Mouse (Mus musculus): Measurements from ENCODE around the gene Wdr46.
A peak's percentile ranks its signal among the peaks of the same experiment; 100 is the strongest.

Wdr46 gene

DNA sequence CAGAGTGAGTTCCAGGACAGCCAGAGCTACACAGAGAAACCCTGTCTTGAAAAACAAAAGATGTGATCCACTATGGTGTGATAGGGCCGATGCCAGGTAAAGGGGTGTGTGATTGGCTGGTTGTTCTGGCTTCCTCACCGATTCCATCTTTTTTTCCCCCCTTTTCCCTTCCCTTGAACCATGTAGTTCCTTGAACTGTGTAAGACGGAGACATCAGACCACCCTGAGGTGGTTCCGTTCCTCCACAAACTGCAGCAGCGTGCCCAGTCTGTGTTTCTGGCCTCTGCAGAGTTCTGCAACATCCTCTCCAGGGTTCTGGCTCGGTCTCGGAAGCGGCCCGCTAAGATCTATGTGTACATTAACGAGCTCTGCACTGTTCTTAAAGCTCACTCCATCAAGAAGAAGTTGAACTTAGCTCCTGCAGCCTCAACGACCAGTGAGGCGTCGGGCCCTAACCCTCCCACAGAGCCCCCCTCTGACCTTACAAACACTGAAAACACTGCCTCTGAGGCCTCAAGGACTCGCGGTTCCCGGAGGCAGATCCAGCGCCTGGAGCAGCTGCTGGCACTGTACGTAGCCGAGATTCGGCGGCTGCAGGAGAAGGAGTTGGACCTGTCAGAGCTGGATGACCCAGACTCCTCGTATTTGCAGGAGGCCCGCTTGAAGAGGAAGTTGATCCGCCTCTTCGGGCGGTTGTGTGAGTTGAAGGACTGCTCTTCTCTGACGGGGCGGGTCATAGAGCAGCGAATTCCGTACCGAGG lies 29.2 kb upstream of the Wdr46 start:
- ATAC-seq (ENCODE audit: low TSS enrichment) = no peak

DNA sequence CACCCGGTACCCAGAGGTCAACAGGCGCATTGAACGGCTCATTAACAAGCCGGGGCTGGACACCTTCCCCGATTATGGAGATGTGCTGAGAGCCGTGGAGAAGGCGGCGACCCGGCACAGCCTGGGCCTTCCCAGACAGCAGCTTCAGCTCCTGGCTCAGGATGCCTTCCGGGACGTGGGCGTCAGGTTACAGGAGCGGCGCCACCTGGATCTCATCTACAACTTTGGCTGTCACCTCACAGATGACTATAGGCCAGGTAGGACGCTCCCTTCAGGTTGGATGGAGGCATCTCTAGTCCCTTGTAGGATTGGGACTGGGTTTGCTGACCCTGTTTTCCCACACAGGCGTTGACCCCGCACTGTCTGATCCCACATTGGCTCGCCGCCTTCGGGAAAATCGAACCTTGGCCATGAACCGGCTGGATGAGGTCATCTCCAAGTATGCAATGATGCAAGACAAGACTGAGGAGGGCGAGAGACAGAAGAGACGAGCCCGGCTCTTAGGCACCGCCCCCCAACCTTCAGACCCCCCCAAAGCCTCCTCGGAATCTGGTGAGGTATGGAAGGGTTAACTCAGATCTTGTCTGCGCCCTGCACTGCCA lies 28.5 kb upstream of the Wdr46 start:
- no peak for ATAC-seq (ENCODE audit: low TSS enrichment)

DNA sequence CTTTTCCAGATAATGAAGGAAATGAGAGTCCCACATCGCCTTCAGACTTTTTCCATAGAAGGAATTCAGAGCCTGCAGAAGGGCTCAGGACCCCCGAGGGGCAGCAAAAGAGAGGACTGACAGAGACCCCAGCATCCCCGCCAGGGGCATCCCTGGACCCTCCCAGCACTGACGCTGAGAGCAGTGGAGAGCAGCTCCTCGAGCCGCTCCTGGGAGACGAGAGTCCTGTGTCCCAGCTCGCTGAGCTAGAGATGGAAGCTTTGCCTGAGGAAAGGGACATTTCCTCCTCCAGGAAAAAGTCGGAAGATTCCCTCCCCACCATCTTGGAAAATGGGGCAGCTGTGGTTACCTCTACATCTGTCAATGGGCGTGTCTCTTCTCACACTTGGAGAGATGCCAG lies 27.2 kb upstream of the Wdr46 start:
- no peak for ATAC-seq (ENCODE audit: low TSS enrichment)

DNA sequence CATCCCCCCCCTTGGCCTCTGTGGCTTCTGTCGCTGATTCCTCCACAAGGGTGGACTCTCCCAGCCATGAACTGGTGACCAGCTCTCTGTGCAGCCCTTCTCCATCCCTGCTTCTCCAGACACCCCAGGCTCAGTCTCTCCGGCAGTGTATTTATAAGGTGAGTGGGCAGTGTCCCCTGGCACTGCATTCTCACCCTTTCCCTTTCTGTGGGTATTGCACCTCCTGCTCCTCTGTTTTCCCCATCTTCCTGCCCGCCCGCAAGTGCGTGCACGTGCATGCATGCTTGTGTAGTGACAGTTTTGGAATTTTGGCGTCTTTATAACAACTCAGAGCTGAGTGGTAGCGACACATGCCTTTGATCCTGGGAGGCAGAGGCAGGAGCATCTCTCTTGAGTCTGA lies 26.6 kb upstream of the Wdr46 start:
- no peak for ATAC-seq (ENCODE audit: low TSS enrichment)

DNA sequence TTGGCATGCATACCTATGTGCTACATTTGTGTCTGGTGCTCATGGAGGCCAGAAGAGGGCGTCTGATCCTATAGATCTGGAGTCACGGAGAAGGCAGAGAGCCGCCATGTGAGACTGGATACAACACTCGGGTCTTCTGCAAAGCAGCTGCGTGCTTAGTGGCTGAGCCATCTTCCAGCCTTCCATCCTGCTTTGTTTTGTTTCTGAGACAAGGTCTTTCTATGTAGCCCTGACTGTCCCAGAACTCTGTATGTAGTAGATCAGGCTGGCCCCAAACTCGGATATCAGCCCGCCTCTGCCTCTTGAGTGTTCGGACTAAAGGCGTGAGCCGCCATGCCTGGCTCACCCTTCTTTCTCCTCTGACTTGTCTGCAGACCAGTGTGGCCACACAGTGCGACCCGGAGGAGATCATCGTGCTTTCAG lies 25.5 kb upstream of the Wdr46 start:
- no peak for ATAC-seq (ENCODE audit: low TSS enrichment)

DNA sequence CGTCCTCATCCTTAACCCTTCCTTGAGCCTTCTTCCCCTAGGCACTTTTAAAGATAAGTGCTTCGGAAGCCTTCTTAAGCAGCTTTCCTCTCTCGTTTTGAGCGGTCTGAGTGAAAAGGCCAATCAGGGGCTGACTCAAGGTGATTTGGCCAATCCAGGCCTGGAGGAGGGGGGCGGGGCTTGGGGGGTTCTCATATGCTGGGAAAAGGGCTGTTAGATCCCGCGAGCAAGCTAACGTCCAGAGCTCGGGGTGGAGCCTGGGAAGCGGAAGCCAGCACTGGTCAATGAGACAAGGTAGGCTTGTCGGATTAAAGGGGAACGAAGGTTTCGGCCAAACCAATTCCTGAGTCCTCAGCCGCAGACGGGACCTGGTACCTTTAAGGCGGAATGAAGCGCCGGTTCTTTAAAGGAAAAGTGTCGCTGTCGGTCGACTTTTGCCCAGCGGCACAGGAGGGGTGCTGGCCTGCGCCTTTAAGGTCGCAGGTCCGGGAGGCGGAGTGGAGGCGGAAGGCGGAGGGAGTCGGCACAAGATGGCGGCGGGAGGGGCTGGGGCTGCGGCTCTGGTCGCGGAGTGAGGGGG lies 24.7 kb upstream of the Wdr46 start, which contains the start of the genes Tapbp and Zbtb22:
Gene Tapbp, plus strand, starts transcription at position 229 of the 580 bp plus-strand sequence.
Gene Zbtb22, plus strand, starts transcription at position 234 of the 580 bp plus-strand sequence.
- peak; percentile 82 for ATAC-seq (ENCODE audit: low TSS enrichment)

DNA sequence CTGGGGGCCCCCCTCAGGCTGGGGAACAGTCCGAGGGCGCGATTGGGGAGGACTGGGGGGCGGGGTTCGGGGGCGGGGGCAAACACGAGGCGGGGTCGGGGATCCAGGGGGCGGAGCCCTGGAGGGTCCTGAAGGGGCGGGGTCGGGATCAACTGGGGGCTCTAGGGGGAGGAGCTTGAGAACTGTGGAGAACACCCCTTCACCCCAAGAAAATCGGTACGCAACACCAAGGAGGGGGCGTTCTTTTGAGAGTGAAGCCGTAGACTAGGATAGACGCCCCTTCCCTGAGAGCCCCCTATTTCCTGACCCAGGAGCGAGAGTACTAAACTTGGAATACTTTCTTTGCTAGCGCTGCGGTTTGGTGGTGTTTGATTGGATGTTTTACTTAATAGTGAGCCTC lies 24.2 kb upstream of the Wdr46 start:
- ATAC-seq (ENCODE audit: low TSS enrichment) = no peak

DNA sequence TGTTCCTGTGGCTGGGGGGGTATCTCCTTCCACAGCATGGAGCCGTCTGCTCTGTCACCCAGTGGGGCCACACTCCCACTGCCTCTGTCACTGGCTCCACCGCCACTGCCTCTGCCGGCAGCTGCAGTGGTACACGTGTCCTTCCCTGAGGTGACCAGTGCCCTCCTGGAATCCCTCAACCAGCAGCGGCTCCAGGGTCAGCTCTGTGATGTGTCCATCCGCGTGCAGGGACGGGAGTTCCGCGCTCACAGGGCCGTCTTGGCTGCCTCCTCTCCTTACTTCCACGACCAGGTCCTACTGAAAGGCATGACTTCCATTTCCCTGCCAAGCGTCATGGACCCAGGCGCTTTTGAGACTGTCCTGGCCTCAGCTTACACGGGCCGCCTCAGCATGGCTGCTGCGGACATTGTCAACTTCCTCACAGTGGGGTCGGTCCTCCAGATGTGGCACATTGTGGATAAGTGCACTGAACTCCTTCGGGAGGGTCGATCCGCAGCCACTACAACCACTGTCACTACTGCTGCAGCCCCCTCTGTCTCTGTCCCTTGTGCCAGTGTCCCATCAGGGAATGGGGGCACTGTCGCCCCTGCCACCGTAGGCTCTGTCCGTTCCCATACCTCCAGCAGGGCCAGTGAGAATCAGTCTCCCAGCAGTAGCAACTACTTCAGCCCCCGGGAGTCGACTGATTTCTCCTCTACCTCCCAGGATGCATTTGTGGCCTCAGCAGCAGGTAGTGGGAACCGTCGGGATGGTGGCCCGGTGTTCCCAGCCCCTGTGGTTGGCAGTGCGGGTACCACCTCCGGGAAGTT lies 23.4 kb upstream of the Wdr46 start:
- no peak for ATAC-seq (ENCODE audit: low TSS enrichment)

DNA sequence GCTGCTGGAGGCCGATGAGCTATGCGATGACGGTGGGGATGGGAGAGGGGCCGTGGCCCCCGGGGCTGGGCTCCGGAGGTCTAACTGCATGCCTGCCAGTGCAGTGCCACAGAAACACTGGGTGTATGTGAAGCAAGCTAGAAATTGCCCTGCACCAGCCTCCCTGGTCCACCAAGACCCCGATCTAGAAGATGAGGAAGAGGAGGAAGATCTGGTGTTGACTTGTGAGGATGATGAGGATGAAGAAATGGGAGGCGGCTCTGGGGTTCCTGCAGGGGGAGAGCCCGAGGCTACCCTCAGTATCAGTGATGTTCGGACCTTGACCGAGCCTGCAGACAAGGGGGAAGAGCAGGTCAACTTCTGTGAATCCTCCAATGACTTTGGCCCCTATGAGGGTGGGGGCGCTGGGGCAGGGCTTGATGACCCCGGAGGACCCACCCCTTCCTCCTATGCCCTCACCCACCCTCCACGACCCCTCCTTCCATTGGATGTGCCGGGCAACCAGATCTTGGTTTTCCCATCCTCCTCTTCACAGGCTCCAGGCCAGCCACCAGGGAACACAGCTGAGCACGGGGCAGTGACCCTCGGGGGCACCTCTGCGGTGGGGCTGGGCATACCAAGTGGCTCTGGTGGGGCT lies 22.7 kb upstream of the Wdr46 start:
- no peak for ATAC-seq (ENCODE audit: low TSS enrichment)

DNA sequence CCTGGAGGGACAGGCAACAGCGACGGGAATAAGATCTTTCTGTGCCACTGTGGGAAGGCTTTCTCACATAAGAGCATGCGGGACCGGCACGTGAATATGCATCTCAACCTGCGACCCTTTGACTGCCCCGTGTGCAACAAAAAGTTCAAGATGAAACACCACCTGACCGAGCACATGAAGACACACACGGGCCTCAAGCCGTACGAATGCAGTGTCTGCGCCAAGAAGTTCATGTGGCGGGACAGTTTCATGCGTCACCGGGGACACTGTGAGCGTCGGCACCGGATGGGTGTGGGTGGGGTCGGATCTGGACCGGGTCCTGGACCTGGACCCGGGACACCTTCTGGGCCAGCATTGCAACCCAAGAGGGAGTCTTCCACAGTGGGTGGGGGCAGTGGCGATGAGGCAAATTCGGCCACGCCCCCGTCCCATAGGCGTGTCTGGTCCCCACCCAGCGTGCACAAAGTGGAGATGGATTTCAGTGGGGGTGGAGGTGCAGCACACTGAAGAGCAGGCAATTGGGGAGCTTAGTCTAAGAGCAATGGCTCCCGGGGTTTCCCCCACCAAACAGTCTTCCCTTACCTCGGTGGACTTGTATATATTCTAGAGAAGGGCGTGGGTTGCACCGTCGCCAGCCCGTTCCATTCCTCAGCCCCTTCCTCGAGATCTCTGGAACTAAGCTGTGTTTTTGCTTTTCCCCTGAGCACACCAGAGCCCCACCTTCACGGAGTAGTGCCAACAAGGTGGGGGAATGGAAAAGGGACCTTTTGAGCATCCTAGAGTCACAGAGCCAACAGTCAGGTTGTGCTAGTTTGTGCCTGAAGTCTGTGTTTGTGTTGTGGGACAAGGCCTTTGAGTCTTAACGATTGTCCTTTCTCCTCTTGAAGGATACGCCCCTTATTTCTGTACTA lies 21.9 kb upstream of the Wdr46 start:
- ATAC-seq (ENCODE audit: low TSS enrichment) = no peak

DNA sequence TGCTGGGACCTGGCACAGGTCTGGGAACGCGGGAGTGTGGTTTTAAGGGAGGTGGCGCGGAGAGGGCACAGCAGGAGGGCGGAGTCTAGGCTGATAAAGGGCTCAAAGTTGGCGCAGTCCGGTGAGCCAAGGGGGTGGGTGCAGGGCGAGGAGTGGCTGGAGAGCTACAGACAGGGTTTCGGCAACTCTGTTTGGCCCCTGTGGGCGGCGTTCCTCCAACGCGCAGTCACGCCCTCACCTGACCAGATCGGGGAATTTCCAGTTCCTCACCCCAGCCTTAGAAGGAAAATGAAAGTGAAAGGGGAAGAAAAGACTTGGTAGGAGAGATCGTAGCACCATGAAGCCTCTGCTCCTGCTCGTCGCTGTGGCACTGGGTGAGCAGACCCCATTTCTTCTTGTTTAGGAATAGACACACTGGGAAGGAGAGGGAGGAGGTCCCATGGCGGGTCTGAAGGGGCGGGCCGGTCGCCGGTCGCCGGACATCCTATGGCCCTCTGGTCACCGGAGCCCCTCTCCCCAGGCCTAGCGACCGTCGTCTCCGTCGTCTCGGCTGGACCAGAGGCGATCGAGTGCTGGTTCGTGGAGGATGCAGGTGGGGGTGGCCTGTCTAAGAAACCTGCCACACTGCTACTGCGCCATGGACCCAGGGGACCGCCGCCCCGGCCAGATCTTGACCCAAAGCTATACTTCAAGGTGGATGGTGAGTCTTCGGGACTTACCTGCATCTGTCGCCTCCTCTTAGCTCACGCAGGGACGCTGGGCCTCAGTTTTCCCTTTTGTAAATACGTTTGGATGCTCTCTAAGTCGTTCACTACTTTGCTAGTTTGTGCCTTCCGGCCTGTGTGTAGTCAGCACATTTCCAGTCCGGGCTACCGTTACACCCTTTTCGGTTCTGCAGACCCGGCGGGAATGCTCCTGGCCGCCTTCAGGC lies 20.8 kb upstream of the Wdr46 start:
- peak; percentile 6; the same call in 1 of the 2 replicates for ATAC-seq (ENCODE audit: low TSS enrichment)

DNA sequence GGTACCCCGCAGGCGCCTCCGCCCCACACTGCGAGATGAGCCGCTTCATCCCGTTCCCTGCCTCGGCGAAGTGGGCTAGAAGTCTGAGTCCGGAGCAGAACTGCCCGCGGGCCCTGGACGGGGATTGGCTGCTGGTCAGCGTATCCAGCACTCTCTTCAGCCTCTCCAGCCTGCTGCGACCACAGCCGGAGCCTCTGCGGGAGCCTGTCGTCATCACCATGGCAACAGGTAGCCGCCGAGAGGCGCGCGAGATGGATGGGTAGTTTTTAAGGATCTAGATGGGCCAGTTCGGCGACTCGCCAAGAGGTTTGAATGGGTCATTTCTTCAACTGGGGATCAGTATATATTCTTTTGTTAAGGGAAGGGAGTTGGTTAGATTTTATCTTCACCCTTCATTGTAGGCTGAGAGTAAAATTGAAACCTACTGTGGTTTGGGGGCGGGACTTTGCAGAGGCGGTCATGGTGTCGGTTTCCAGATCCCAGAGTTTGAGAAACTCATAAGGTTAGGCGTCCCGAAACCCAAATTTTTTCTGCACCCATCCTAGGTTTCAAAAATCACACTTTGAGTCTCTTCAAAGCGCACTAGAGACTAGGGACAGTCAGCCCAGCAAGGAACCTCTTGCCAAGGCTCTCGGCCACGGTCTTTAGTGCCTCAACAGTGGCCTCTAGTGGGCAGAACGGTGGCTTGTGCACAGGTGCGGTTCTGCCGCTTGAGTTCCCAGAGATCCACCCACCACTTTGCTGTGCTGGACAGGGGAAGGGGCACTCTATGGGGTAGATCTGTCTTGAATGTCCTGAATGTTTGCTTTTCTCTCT lies 20.0 kb upstream of the Wdr46 start:
- peak; percentile 35 for ATAC-seq (ENCODE audit: low TSS enrichment)

DNA sequence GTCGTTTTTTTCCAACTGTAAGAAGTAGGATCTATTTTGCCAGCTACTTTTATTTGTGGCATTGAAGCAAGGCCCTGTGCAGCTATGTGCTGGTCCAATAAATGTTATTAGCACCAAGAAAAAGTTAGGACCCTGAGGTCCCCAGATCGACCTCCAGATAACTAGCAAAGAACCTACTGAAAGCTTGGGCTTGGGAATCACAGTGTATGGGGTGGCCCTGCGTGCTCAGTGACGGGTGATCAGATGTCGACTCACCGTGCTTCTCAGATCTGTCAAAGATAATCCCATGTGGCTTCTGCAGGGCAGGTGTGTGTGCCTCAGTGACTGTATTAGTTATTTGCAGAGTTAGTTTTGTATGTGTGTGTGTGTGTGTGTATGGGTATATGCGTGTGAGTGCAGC lies 19.1 kb upstream of the Wdr46 start:
- ATAC-seq (ENCODE audit: low TSS enrichment) = no peak

DNA sequence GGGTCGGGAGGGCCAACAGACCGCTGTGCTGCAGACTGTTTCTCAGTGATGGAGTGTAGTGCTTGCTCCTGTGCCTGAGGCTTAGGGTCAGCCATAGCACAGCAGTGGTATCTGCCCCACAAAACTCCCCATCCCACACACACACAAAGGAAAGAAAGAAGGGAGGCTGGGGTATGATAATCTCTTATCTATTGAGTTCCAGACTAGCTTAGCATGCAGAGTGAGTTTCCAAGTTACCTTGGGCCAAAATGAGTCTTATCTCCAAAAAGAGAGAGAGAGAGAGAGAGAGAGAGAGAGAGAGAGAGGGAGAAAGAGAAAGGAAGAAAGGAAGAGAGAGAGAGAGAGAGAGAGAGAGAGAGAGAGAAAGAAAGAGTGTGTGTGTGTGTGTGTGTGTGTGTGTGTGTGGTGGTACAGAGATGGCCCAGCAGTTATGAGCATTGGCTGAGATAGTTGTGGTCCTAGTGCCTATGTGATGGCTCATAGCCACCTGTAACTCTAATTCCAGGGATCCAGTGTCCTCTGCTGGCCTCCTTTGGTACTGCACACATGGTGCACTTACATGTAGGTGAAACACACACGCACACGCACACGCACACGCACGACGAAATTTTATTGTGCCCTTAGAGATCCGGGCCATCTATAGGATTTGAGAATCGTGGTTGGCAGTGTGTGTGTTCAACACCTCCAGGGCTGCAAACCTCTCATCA lies 15.7 kb upstream of the Wdr46 start:
- no peak for ATAC-seq (ENCODE audit: low TSS enrichment)

DNA sequence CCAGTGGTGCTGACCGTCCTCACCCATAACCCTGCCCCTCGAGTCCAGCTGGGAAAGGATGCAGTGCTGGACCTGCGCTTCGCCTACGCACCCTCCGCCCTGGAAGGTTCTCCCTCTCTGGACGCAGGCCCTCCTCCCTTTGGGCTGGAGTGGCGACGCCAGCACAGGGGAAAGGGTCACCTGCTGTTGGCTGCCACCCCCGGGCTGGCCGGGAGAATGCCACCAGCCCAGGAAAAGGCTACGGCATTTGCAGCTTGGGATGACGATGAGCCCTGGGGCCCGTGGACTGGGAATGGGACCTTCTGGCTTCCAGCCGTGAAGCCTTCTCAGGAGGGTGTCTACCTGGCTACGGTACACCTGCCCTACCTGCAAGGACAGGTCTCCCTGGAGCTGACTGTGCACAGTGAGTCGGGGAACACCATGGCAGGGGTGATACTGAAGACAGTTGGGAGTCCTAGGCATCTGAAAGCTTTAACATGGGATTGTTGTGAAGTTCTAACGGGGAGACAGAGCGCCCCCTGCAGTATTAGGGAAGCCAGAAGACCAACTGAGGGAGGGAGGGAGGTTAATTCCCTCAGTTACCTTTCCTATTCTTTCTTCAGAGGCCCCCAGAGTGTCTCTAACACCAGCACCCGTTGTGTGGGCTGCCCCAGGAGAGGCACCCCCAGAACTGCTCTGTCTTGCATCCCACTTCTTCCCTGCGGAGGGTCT lies 14.9 kb upstream of the Wdr46 start:
- no peak for ATAC-seq (ENCODE audit: low TSS enrichment)

DNA sequence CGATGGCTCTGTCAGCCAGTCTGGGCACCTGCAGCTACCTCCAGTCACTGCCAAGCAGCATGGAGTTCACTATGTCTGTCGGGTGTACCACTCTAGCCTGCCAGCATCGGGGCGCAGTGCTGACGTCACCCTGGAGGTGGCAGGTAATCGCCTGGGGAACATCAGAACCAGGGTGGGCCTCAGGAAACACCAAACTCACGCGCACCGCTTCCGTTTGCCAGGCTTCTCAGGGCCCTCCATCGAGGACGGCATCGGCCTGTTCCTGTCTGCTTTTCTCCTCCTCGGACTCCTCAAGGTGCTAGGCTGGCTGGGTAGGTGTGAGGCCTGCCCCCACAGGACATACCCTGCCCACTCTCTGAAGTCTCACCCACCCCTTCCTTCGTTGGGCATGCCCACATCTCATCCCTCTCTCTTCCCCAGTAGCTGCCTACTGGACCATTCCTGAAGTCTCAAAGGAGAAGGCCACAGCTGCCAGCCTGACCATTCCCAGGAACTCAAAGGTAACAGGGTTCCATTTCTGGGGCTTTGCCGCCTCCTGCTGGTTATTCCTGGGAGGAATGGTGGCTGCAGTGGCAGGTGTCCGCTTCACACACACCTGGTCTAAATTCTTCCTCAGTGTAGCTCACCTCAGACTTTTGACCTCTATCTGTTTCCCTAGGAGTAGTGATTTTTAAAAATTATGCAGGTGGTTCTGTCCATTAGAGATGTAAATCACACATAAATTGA lies 14.1 kb upstream of the Wdr46 start:
- no peak for ATAC-seq (ENCODE audit: low TSS enrichment)

All from frontal cortex, adult (tissue).